Mouse (Mus musculus) ES-Bruce4 (cell line): ENCODE results near the gene Cd3e.

Experiments used
- CTCF ChIP-seq: IDR thresholded peaks from one replicate; pipeline ENCODE4 v1.8.1; 2011; ENCODE audit warnings: low read depth, low read length
- EP300 ChIP-seq: IDR thresholded peaks from 2 replicates; pipeline ENCODE4 v1.6.1; 2011; ENCODE audit warnings: low read depth, low read length; ENCODE audit not compliant: insufficient read depth
- POLR2A ChIP-seq: IDR thresholded peaks from one replicate; pipeline ENCODE4 v1.8.1; 2011; ENCODE audit warnings: low read length; ENCODE audit not compliant: insufficient read depth

- TF ChIP-seq CTCF (no peak), POLR2A (no peak), EP300 (no peak)
Observed at GRCm38 (mm10) chr9:45049731-45050130, 40.3 kb upstream of the Cd3e start.
